Mouse (Mus musculus) retina, postnatal 7 days (tissue): Measurements from ENCODE around the gene Myom3.

Source experiments
- DNase-seq: peaks from one replicate; pipeline ENCODE4 v3.0.0-alpha.2; 2012; ENCODE audit warnings: low read depth, low spot score

The Myom3 gene

GRCm38 (mm10) chr4:135804169-135804568 is 44.7 kb downstream of the Myom3 start:
- DNase-seq, result no peak

DNA sequence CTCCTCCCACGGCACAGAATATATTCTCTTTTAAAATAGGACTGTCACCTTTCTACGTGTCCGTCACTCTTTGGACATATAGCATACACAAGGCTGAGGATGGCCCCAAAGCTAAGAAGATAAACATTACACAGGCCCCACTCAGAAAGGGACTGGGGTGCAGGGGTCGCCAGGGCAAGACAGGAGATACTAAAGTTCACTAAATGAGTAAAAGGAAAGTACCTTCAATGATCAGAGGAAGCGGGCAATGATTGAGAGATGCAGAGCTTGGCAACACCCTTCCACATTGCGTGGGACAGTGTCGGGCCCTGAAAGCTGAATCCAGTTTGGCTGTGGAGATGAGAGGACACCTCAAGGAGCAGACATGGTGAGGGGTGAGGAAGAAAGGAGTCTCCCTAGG is 55.4 kb downstream of the Myom3 start:
- no peak for DNase-seq

DNA sequence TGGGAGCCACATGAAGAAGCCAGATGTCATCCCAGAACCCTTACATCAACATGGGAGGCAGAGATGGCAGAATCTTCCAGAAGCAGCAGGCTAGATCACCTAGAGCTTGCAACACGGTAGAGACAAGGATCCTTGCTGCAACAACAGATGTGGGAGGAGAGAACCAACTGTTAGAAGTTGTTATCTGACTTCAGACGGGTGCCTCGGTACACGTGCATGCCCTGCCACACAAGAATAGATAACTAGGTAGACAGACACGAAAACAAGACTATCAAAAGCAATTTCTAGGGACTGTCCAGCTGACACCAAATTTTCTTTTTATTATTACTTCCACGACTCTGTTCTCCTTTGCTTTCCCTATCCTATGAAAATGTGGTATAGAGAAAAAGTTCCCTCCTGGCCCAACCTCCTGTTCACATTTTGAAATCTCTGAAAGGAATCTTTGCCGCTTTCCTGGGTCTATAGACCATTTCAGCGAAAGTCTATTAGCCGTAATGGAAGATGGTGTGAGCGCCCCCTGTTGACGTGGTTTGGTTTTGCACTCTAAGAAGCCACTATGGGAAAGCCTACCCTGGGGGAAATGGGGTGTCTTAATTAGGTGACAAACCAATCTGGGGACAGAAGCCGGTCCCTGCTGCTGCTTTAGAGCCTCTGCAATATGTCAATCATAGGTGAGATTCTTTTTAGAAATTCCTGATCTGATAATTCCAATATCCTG is 57.5 kb downstream of the Myom3 start:
- peak; percentile 34 for DNase-seq

DNA sequence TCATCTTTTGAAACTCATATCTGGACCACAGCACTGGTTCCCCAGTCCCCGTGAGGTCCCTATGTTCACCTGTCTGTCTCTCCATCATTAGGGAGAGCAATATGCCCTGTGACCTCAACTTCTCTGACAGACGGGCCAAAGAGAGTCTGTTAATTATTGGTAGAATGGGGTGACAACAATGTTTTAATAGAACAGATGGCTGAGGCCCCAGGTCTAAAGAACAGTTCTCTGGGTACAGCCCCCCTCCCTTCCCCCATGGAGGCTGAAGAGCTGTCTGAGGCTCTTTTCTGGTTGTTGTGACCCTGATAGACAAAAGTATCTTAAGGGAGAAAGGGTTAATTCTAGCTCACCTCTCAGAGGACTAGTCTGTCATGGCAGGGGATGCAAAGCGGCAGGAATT is 58.9 kb downstream of the Myom3 start:
- no peak for DNase-seq

- no peak for DNase-seq
These were observed 60.5 kb downstream of the Myom3 start for GRCm38 (mm10) chr4:135819826-135820526.

GRCm38 (mm10) chr4:135821772-135822171 is 62.3 kb downstream of the Myom3 start:
- no peak for DNase-seq

DNA sequence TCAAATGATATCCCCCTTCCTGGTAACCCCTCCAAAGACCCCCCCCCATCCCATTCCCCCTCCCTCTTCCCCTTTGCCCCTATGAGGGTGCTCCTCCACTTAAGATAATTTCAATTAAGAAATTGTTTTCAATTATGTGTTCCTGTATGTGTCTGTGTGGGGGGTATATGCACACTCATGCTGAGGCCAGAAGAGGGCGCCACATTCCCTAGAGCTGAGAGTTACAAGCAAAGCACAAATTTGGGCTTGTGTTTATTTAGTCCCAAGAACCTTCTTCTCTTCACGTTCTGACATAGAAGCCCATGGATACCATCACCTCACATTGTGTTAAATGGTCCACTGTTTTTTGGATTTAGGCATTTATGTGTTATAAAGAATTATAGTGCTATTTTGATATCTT is 63.8 kb downstream of the Myom3 start:
- DNase-seq, result peak; percentile 33

DNA sequence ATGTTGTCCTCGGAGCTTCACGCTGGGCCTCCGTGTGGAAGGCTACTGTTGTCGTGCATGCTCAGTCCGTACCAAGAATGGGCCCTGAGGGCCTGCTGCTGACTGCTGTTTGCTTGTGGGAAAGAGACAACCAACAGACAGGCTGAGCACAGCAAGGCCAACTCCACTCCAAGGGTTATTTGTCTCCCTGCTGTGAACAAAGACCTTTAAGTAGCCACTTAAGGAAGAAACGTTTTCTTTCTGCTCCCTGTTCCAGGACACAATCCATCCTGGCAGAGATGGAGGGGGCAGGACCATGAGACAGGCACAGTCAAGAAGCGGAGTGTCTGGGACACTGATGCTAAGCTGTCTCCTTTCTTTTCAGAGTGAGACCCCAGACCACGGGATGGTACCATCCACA is 64.7 kb downstream of the Myom3 start:
- DNase-seq, result no peak

GRCm38 (mm10) chr4:135828491-135828890 is 69.0 kb downstream of the Myom3 start:
- DNase-seq, result no peak

DNA sequence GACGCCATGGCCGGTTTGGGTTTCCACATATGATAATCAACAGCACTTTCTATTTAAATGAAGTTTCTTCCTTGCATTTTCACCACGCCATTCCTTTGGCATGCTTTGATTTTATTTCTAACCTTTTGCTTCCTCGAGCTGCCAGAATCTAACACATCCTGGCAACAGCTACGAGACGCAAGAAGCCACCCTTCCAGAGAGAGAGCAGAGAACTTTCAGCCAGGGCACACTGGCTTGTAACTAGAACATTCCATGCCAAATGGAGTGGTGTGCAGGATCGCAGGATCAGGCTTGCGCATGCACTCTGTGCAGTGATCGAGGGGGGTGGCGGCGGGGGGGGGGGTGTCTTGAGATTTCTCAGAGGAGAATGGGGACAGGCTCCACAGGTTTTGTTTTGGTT is 72.6 kb downstream of the Myom3 start:
- no peak for DNase-seq

DNA sequence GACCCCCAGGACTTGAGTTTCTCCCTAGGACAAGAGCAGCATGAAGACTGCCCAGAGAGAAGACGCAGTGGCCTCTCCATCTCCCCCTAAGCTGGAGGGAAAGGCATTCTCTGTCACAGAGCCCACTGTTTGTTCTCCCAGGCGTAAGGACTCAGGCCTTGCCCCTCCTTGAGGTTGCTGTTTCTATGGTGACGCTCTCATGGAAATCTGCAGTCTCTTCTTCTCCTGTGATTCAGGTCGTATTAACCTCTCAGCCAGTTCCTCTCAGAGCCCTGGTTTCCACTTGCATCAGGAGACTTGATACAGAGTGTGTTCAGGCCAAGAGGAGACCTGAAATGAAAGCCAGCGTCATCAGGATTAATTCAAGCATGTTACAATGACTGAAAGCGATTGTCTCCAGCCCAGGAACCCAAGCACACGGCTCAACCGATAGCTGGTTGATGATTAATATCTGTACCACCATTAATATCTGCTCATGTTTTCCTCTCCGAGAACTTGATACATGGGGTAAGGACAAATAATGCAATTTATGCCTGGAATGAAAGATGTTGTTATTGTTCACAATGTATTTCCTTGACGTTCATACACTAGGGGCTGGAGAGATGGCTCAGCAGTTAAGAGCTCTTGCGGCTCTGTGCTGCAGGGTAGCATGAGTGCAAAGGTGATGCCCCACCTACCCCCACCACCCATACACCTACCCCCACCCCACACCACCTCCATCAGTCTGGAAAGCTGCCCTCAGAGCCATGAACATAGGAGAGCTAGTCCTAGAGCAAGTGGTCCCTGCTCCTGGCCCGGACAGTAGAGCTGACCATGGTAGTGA is 74.0 kb downstream of the Myom3 start:
- DNase-seq, result no peak

DNA sequence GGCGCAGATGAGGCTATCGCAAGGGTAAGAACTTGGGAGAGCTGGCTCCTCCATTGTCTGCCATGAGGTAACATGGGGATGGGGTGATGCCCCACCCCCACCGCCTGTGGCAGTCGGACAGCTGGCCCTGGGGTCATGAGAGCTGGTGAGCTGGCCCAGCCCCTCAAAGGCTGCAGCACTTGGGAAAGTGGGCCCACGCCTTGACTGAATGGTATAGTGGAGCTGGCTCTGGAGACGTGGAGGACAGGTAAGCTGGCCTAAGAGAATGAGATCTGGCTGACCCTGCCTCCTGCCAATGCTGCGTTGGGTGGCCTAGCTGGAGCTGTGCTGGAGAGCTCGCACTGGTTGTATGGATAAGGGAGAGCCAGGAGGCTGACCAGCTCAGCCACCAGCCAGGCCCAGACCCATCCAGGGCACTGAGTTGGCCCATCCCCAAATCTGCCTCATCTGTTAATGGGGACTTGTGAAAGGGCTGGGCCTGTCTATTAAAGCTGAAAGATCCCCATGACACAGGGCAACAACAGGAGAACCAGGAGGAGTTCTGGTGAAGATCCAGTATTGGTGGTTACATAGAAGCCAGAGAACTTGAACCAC is 74.7 kb downstream of the Myom3 start:
- no peak for DNase-seq

- DNase-seq, result no peak
These were observed 79.4 kb downstream of the Myom3 start for GRCm38 (mm10) chr4:135838925-135839292.

DNA sequence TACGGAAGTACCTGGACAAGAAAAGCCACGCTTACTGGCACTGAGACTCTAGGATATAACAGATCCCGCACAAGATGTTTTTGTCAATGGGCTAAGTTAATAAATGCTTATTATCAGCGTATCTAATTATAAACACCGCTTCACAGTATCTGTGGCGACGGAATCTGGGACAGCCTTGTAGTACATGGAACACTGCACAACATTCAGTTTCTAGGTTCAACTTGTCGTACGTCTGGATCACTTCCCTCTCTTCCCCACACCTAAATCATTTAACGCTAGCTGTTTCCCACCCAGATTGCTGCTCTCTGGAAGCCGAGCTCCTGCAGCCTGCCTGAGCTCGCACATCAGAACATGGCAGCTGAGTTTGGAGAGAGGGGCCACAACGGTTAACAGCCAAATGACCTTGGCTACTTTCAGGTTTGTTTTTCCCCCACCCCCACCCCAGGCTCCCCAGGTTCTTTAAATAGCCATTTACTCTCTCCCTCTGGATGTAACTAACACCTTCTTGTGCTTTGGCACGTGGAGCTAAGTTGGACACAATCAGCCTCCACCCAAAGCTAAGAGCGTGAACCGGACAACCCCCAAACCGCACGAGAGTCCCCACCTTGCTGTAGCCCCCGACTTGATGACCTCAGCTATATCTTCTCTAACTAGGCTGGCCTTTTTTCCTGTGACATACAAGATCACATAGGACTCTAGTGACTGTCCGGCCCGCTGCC is 79.9 kb downstream of the Myom3 start:
- DNase-seq, result no peak

DNA sequence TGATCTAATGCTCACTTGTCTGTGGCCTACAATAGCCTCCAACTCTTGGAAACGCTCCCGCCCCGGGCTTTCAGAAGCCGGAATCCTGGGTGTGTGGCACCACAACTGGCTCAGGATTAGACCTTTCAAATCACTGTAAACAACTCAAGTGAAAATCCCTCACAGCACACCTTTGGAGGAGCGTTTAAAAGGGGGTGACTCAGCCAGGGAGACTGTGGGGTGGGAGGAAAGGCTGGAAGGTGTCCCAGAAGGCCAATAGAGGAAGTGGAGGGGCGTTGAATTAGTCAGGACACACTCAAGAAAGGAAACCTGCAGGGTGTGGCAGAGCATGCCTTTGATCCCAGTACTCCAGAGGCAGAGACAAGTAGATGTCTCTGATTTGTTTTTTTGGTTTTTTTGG is 84.9 kb downstream of the Myom3 start:
- DNase-seq, result no peak

DNA sequence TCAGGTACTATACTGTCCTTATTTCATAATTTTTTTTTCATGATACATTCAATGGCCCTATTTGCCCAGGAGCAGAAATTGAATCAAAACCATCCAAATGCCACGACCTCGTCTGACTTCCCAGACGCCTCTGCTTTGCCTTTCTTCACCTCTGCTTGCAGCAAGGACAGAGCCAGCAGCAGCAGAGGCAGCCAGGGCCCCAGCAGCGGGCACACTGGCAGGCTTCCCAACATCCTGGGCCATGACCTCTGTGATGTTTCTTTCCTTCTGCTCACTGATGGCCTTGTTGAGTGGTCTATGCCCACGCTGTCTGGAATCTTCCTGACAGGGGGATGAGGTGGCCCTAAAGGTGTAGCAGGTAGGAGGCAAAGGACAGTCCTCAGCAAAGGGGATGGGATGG is 88.1 kb downstream of the Myom3 start:
- DNase-seq, result no peak

- DNase-seq, result no peak
These were observed 91.0 kb downstream of the Myom3 start for GRCm38 (mm10) chr4:135850411-135851095.

- no peak for DNase-seq
These were observed 92.4 kb downstream of the Myom3 start for GRCm38 (mm10) chr4:135851942-135852341.

- DNase-seq, result no peak
These were observed 94.6 kb downstream of the Myom3 start for GRCm38 (mm10) chr4:135853987-135854546.

DNA sequence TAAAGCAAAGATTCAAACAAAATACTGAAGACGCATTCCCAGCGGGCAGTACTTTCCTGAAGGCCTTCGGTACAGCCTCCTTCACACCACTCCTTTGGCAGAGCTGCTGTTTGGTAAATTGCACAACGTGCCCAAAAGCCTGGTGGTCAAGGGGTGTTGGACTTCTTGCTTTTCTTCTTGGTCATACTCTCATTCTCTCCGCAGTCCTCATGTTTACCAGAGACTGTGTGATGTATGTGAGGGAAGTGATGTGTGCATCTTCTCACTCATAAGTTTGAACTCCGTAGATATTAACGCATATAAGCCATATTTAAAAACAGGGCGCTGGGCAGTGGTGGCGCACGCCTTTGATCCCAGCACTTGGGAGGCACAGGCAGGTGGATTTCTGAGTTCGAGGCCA is 95.1 kb downstream of the Myom3 start:
- DNase-seq, result no peak

- no peak for DNase-seq
These were observed 95.6 kb downstream of the Myom3 start for GRCm38 (mm10) chr4:135855080-135855479.
